Mouse (Mus musculus) c-Kit-negative CD71-positive TER-119-positive erythroid progenitor cells, embryonic 14.5 days (primary cell): ENCODE measurements around the gene Cks1b.

ENCODE experiments used
- DNase-seq: peaks from one replicate; pipeline ENCODE4 v3.0.0-alpha.2; 2013; ENCODE audit warnings: low read depth, low spot score

The Cks1b gene

GRCm38 (mm10) chr3:89395806-89396653 lies 22.2 kb downstream of the Cks1b start:
- no peak for DNase-seq

GRCm38 (mm10) chr3:89395419-89395805 lies 22.8 kb downstream of the Cks1b start:
- no peak for DNase-seq

- no peak for DNase-seq
Observed at GRCm38 (mm10) chr3:89394894-89395256, 23.3 kb downstream of the Cks1b start.

GRCm38 (mm10) chr3:89394006-89394893 lies 23.9 kb downstream of the Cks1b start, which contains the start of gene Zbtb7b:
Zbtb7b (minus strand) TSS chr3:89394776.
- DNase-seq, result no peak

GRCm38 (mm10) chr3:89393605-89394004 lies 24.6 kb downstream of the Cks1b start:
- DNase-seq, result peak; percentile 75

GRCm38 (mm10) chr3:89392871-89393311 lies 25.3 kb downstream of the Cks1b start:
- DNase-seq, result no peak

- no peak for DNase-seq
Observed at GRCm38 (mm10) chr3:89391663-89392511, 26.3 kb downstream of the Cks1b start.

- DNase-seq, result no peak
Observed at GRCm38 (mm10) chr3:89390699-89391662, 27.2 kb downstream of the Cks1b start.

- DNase-seq, result no peak
Observed at GRCm38 (mm10) chr3:89390111-89390515, 28.1 kb downstream of the Cks1b start.

GRCm38 (mm10) chr3:89388901-89389740 lies 29.1 kb downstream of the Cks1b start:
- DNase-seq, result no peak

- no peak for DNase-seq
Observed at GRCm38 (mm10) chr3:89388134-89388881, 29.9 kb downstream of the Cks1b start.

GRCm38 (mm10) chr3:89387632-89388031 lies 30.6 kb downstream of the Cks1b start:
- DNase-seq, result no peak

- DNase-seq, result no peak
Observed at GRCm38 (mm10) chr3:89386438-89387420, 31.5 kb downstream of the Cks1b start.

- no peak for DNase-seq
Observed at GRCm38 (mm10) chr3:89385451-89385850, 32.7 kb downstream of the Cks1b start.

- DNase-seq, result no peak
Observed at GRCm38 (mm10) chr3:89384331-89385076, 33.7 kb downstream of the Cks1b start.

- no peak for DNase-seq
Observed at GRCm38 (mm10) chr3:89383651-89384255, 34.4 kb downstream of the Cks1b start.
